Mouse (Mus musculus) midbrain, embryonic 15.5 days (tissue): ENCODE measurements around the gene Dscam. TPM values are rescaled to one million over a fixed set of nuclear protein-coding genes. Genes with fewer than 3 reads are reported as not detected.

Experiments
- polyA plus RNA-seq: library from polyadenylated mRNA; unstranded; fragments of >200 nt; fragmentation: Nextera tagmentation; extraction: Ambion mirVana; gene quantifications from 2 replicates; pipeline ENCODE4 v1.2.1, GENCODE M21; 2015

The Dscam gene
- polyA plus RNA-seq, 1 experiment from 2014 or later = 16.2 TPM

Other genes with a start within 250 kb of the Dscam start
- 4.2 and 5.5 TPM in 2 replicates for gene Bace2, start 186.0 kb upstream of the Dscam start, polyA plus RNA-seq